Mouse (Mus musculus) MEL (cell line): ENCODE measurements around the gene Peg12. TPM values are rescaled to one million over a fixed set of nuclear protein-coding genes. Genes with fewer than 3 reads are reported as not detected.

ENCODE experiments used
- DNase-seq: peaks from one replicate; pipeline ENCODE4 v3.0.0; 2011; ENCODE audit warnings: low read depth, low spot score
- H3K27ac ChIP-seq: 2 replicates; pipeline ENCODE4 v1.5.1; 2012; ENCODE audit warnings: low read depth, mild to moderate bottlenecking, control low read depth, low read length, moderate library complexity; ENCODE audit not compliant: control insufficient read depth
- H3K27me3 ChIP-seq, 2 experiments: fragments of 150-350 bp in 1 of 2; sonication (generic) in 1 of 2; 2 replicates each; pipeline ENCODE4 v1.6.1; 2012; ENCODE audit warnings: low read length in 2 of 2, mild to moderate bottlenecking in 2 of 2, improper control_type of control experiment in 1 of 2, moderate library complexity in 1 of 2; ENCODE audit not compliant: insufficient read depth in 2 of 2, control insufficient read depth in 1 of 2
- H3K36me3 ChIP-seq, 2 experiments: 2 replicates each; pipeline ENCODE4 v1.6.1; 2012 to 2014; ENCODE audit warnings: low read length in 2 of 2, improper control_type of control experiment in 1 of 2, inconsistent platforms in 1 of 2, mild to moderate bottlenecking in 1 of 2; ENCODE audit not compliant: insufficient read depth in 2 of 2, control insufficient read depth in 1 of 2
- H3K4me1 ChIP-seq, 2 experiments: fragments of 150-350 bp in 1 of 2; sonication (generic) in 1 of 2; 2 replicates each; pipeline ENCODE4 v1.6.1; 2012; ENCODE audit warnings: low read length in 2 of 2, improper control_type of control experiment in 1 of 2, mild to moderate bottlenecking in 1 of 2; ENCODE audit not compliant: insufficient read depth in 2 of 2, control insufficient read depth in 1 of 2
- H3K4me3 ChIP-seq, 2 experiments: fragments of 150-350 bp in 1 of 2; sonication (generic) in 1 of 2; 2 replicates each; pipeline ENCODE4 v1.5.1; 2012; ENCODE audit warnings: low read depth in 2 of 2, low read length in 2 of 2, mild to moderate bottlenecking in 2 of 2, moderate library complexity in 2 of 2, control low read depth in 1 of 2, improper control_type of control experiment in 1 of 2; ENCODE audit not compliant: control insufficient read depth in 1 of 2, insufficient read depth in 1 of 2
- H3K79me2 ChIP-seq: 2 replicates; pipeline ENCODE4 v1.6.1; 2012; ENCODE audit warnings: mild to moderate bottlenecking, low read length, moderate library complexity; ENCODE audit not compliant: control insufficient read depth, poor library complexity, insufficient read depth
- H3K9ac ChIP-seq: 2 replicates; pipeline ENCODE4 v1.6.1; 2012; ENCODE audit warnings: low read depth, mild to moderate bottlenecking, control low read depth, low read length, moderate library complexity; ENCODE audit not compliant: control insufficient read depth, poor library complexity, severe bottlenecking
- H3K9me3 ChIP-seq: fragments of 150-350 bp; sonication (generic); replicated peaks from 2 replicates; pipeline ENCODE4 v1.6.1; 2012; ENCODE audit warnings: mild to moderate bottlenecking, low read length, improper control_type of control experiment, moderate library complexity; ENCODE audit not compliant: insufficient read depth
- BHLHE40 ChIP-seq: IDR thresholded peaks from 2 replicates; pipeline ENCODE4 v1.6.1; 2012; ENCODE audit warnings: low read depth, mild to moderate bottlenecking, inconsistent platforms, low read length, improper control_type of control experiment, borderline replicate concordance
- CHD1 ChIP-seq: IDR thresholded peaks from 2 replicates; pipeline ENCODE4 v1.6.1; 2012; ENCODE audit warnings: low read depth, mild to moderate bottlenecking, inconsistent platforms, low read length, improper control_type of control experiment
- CTCF ChIP-seq, 3 experiments: IDR thresholded peaks in 2 of 3; conservative IDR thresholded peaks in 1 of 3; 2 replicates each; pipeline ENCODE4 v1.5.1; 2011 to 2012; ENCODE audit warnings: low read length in 3 of 3, low read depth in 2 of 3, mild to moderate bottlenecking in 2 of 3, improper control_type of control experiment in 1 of 3, inconsistent platforms in 1 of 3, mixed read lengths in 1 of 3, moderate library complexity in 1 of 3; ENCODE audit not compliant: control insufficient read depth in 1 of 3, insufficient read depth in 1 of 3, poor library complexity in 1 of 3, severe bottlenecking in 1 of 3
- E2F4 ChIP-seq: IDR thresholded peaks from 2 replicates; pipeline ENCODE4 v1.6.1; 2011; ENCODE audit warnings: low read depth, low read length, improper control_type of control experiment, borderline replicate concordance
- ELF1 ChIP-seq: IDR thresholded peaks from 2 replicates; pipeline ENCODE4 v1.6.1; 2014; ENCODE audit warnings: low read depth, mild to moderate bottlenecking, inconsistent platforms, low read length, improper control_type of control experiment, moderate library complexity
- GATA1 ChIP-seq: IDR thresholded peaks from 2 replicates; pipeline ENCODE4 v1.6.1; 2011; ENCODE audit warnings: low read depth, low read length, improper control_type of control experiment
- KAT2A ChIP-seq: conservative IDR thresholded peaks from 2 replicates; pipeline ENCODE4 v1.6.1; 2012; ENCODE audit warnings: low read depth, low read length, improper control_type of control experiment, inconsistent platforms
- MAZ ChIP-seq: IDR thresholded peaks from 2 replicates; pipeline ENCODE4 v1.6.1; 2012; ENCODE audit warnings: low read depth, mild to moderate bottlenecking, inconsistent platforms, low read length, improper control_type of control experiment
- MXI1 ChIP-seq: IDR thresholded peaks from 2 replicates; pipeline ENCODE4 v1.6.1; 2011; ENCODE audit warnings: mild to moderate bottlenecking, low read depth, low read length, improper control_type of control experiment
- MYB ChIP-seq: IDR thresholded peaks from 2 replicates; pipeline ENCODE4 v1.6.1; 2011; ENCODE audit warnings: mild to moderate bottlenecking, low read depth, low read length, improper control_type of control experiment
- MYC ChIP-seq: IDR thresholded peaks from 2 replicates; pipeline ENCODE4 v1.6.1; 2011; ENCODE audit warnings: low read depth, mild to moderate bottlenecking, low read length, improper control_type of control experiment, moderate library complexity
- RAD21 ChIP-seq: IDR thresholded peaks from 2 replicates; pipeline ENCODE4 v1.6.1; 2011; ENCODE audit warnings: mild to moderate bottlenecking, low read depth, low read length, improper control_type of control experiment
- TAL1 ChIP-seq: IDR thresholded peaks from 2 replicates; pipeline ENCODE4 v1.6.1; 2012; ENCODE audit warnings: mild to moderate bottlenecking, inconsistent platforms, low read length, moderate library complexity, mixed read lengths
- TBP ChIP-seq: IDR thresholded peaks from 2 replicates; pipeline ENCODE4 v1.8.0; 2011; ENCODE audit warnings: low read depth, low read length, improper control_type of control experiment
- USF2 ChIP-seq, 2 experiments: IDR thresholded peaks; 2 replicates each; pipeline ENCODE4 v1.6.1; 2011 to 2012; ENCODE audit warnings: improper control_type of control experiment in 2 of 2, low read length in 2 of 2, borderline replicate concordance in 1 of 2, inconsistent platforms in 1 of 2, low read depth in 1 of 2, mild to moderate bottlenecking in 1 of 2; ENCODE audit not compliant: insufficient read depth in 1 of 2
- ZKSCAN1 ChIP-seq: IDR thresholded peaks from 2 replicates; pipeline ENCODE4 v1.6.1; 2012; ENCODE audit warnings: low read depth, mild to moderate bottlenecking, inconsistent platforms, low read length, improper control_type of control experiment, moderate library complexity
- ZMIZ1 ChIP-seq: IDR thresholded peaks from 2 replicates; pipeline ENCODE4 v1.6.1; 2012; ENCODE audit warnings: low read depth, mild to moderate bottlenecking, inconsistent platforms, low read length, improper control_type of control experiment, moderate library complexity
- ZNF384 ChIP-seq: IDR thresholded peaks from 2 replicates; pipeline ENCODE4 v1.6.1; 2012; ENCODE audit warnings: low read depth, mild to moderate bottlenecking, inconsistent platforms, low read length, improper control_type of control experiment
- polyA plus RNA-seq, 2 experiments: library from polyadenylated mRNA; stranded (reverse) in 1 of 2; unstranded in 1 of 2; fragments of >175 nt in 1 of 2; fragments of >200 nt in 1 of 2; gene quantifications; 2 replicates each; pipeline versions ENCODE4 v1.2.1 to v1.2.4; 2012; ENCODE audit warnings: low replicate concordance in 2 of 2, low read depth in 1 of 2; ENCODE audit not compliant: insufficient read length in 2 of 2, insufficient read depth in 1 of 2, missing spikeins in 1 of 2
- total RNA-seq: library from RNA; depleted of rRNA; stranded (reverse); fragments of 300-350 nt; gene quantifications from 2 replicates; pipeline ENCODE4 v1.2.3, GENCODE M21; 2012

Peg12 gene
- total and polyA plus RNA-seq, 3 experiments = not detected

- no peaks in the 10 kb centered on the region for H3K4me1 ChIP-seq
- no peak for DNase-seq
- no peaks in the 10 kb centered on the region for H3K9me3 ChIP-seq
- no peaks in the 10 kb centered on the region for H3K79me2 ChIP-seq
- no peaks in the 10 kb centered on the region for H3K36me3 ChIP-seq
- no peak for TF ChIP-seq TAL1
- H3K9ac ChIP-seq = no peak overlapping the region
- no peak overlapping the region for H3K4me3 ChIP-seq
- H3K27ac ChIP-seq = no peak overlapping the region
- no peaks in the 10 kb centered on the region for H3K27me3 ChIP-seq
Measured at GRCm38 (mm10) chr7:62419105-62419492, 45.2 kb downstream of the Peg12 start.

GRCm38 (mm10) chr7:62418346-62418745 lies 46.0 kb downstream of the Peg12 start:
- H3K4me3 ChIP-seq = no peak overlapping the region
- DNase-seq = no peak
- H3K36me3 ChIP-seq = no peaks in the 10 kb centered on the region
- no peak overlapping the region for H3K27ac ChIP-seq
- no peaks in the 10 kb centered on the region for H3K79me2 ChIP-seq
- no peak overlapping the region for H3K9ac ChIP-seq
- H3K4me1 ChIP-seq = no peaks in the 10 kb centered on the region
- H3K27me3 ChIP-seq = no peaks in the 10 kb centered on the region
- no peaks in the 10 kb centered on the region for H3K9me3 ChIP-seq
- TF ChIP-seq MYB (no peak), KAT2A (no peak), CHD1 (no peak), ZMIZ1 (no peak), MYC (no peak), TBP (no peak), RAD21 (no peak), USF2 (IDR thresholded peaks at IDR 0.05; ENCODE audit: borderline replicate concordance in 1 of 2, insufficient read depth in 1 of 2, low read depth in 1 of 2, low read length in 2 of 2) (no peak), BHLHE40 (no peak), CTCF (IDR thresholded peaks at IDR 0.05 in 2 of 3, conservative IDR thresholded peaks at IDR 0.05 in 1 of 3; ENCODE audit: control insufficient read depth in 1 of 3, insufficient read depth in 1 of 3, low read depth in 2 of 3, low read length in 3 of 3, poor library complexity in 1 of 3, severe bottlenecking in 1 of 3) (no peak), ZNF384 (no peak), GATA1 (no peak), ELF1 (no peak), ZKSCAN1 (no peak), MXI1 (no peak), E2F4 (no peak), MAZ (no peak)
- TF ChIP-seq, all 39 proteins: peak for 0
